Mouse (Mus musculus): ENCODE measurements around the gene Gm2696.

- no peak for TF ChIP-seq CTCF (IDR thresholded peaks at IDR 0.05; ENCODE audit: low read depth, low read length)
- TF ChIP-seq TAL1 (conservative IDR thresholded peaks at IDR 0.05; ENCODE audit: low read depth, low read length) = no peak
- no peak for TF ChIP-seq GATA1 (IDR thresholded peaks at IDR 0.05; ENCODE audit: borderline replicate concordance, low read length)
- TF ChIP-seq POLR2AphosphoS5 (IDR thresholded peaks at IDR 0.05; ENCODE audit: insufficient replicate concordance, low read depth, low read length) = no peak
- TF ChIP-seq GATA2 (IDR thresholded peaks at IDR 0.05; ENCODE audit: borderline replicate concordance, low read depth, low read length) = no peak
Observed at GRCm38 (mm10) chr10:77769727-77770126, 44.8 kb upstream of the Gm2696 start.

Measured in G1E (cell line).